Mouse (Mus musculus) testis, adult 2 months (tissue): ENCODE results near the gene Shkbp1.

Experiments
- CTCF ChIP-seq: fragments of 200-500 bp; IDR thresholded peaks from 2 replicates; pipeline ENCODE4 v1.5.1; 2012; ENCODE audit warnings: low read depth, mild to moderate bottlenecking, inconsistent platforms, low read length, moderate library complexity; ENCODE audit not compliant: control insufficient read depth, insufficient read depth, insufficient replicate concordance
- POLR2A ChIP-seq: fragments of 200-500 bp; IDR thresholded peaks from 2 replicates; pipeline ENCODE4 v1.6.1; 2012; ENCODE audit warnings: low read depth, mild to moderate bottlenecking, inconsistent platforms, low read length, moderate library complexity; ENCODE audit not compliant: control insufficient read depth

GRCm38 (mm10) chr7:27354144-27354543, 1.7 kb downstream of the Shkbp1 start:
- no peak for TF ChIP-seq POLR2A
- no peak for TF ChIP-seq CTCF
